Mouse (Mus musculus) neural tube, embryonic 10.5 days (tissue): ENCODE measurements at regions not wholly inside any gene's neighbourhood (a gene's known extent, or its start where the extent isn't known, plus 50 kb on each side); places are given as distances from the start of the nearest gene placed in this dataset.

ENCODE experiments used
- DNase-seq: peaks from one replicate; pipeline ENCODE4 v3.0.0-alpha.2; 2017; ENCODE audit warnings: low spot score; ENCODE audit errors: extremely low spot score

- no peak for DNase-seq
Measured at GRCm38 (mm10) chr2:11118625-11119024, 53.3 kb upstream of the Prkcq start.

GRCm38 (mm10) chr2:11119301-11119700 is 52.6 kb upstream of the Prkcq start:
- DNase-seq = no peak
